Mouse (Mus musculus) heart, adult 9 months (tissue): ENCODE measurements around the gene Zp2.

Experiments used
- DNase-seq, 2 experiments: peaks; one replicate each; pipeline ENCODE4 v3.0.0; 2022; ENCODE audit warnings: low spot score in 2 of 2

Zp2 gene

DNA sequence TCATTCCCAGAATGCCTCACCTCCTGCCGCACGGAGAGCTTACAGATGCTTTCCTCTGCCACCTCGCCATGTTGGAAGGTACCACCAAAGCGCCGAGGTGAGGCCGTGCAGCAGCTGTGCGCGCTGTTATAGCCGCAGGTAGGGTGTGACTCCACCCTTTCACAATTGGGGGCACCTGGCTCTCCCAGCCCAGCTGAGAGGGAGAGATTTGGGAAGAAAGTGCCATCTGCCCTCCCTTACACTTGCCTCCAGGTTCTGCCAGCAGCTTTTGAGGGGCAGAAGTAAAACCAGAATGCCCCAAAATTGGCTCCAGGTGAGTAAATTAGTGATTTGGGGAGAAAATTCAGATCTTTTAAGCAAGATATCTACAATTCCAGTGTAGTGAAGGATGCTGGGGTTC, at the start of gene Zp2:
Zp2 (minus strand) TSS at position 101 of the 400 bp plus-strand sequence.
- no peak for DNase-seq

DNA sequence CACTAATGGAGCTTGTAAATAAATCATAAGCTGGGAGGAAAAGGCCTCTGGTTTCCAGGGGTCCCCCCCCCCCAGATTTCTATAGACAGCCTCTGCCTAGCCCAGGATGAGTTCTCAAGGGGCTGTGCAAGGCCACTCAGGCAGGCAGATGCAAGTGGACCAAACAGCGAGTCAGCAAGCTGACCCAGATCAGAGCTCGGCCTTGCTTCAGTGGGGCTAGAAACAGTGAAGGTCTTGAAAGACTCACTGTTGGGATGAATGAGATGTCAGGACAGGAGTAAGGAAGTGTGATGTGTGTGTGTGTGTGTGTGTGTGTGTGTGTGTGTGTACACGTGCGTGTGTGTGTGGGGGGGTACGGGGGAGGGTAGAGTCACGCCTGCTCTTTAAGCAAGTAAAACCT, 47.7 kb upstream of the Zp2 start:
- no peak for DNase-seq

DNA sequence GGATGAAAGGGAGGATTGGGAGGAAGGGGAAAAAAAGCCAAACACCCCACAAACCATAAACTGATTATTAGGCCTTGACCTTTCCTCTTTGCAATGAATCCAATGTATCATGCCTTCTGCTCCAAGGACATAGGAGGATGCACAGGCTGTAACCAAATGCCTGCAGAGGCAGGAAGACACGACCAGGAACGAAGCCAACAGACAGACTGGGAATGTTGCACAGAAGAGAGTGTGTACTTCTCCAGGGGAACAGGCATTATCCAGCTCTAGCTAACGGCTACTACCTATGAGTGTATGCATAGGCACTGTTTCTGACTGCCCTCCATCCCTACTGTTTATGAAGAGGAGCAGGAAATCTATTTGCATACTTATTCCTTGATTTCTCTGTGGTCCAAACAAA, 47.1 kb upstream of the Zp2 start:
- no peak for DNase-seq

GRCm38 (mm10) chr7:120190150-120190665, 45.1 kb upstream of the Zp2 start:
- DNase-seq, result no peak

GRCm38 (mm10) chr7:120189369-120190149, 44.5 kb upstream of the Zp2 start:
- no peak for DNase-seq

DNA sequence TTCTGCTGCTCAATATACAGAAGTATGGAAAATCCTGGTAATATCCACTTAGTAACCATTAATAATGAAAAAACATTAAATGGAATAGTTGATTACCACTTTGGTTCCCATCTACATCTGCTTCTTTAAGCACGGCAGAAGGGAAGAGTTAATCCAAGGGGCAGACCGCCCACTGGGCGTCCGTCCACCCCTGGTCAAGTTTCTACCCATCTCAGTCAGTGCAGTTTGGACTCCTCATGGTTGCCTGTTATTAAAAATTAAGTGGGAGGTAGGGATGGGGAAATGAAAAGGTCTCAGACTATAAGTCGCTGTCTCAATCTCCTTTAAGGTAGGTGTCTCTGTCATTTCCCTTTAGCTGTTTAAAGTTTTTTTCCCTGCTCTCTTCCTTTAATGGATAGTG, 43.9 kb upstream of the Zp2 start:
- no peak for DNase-seq

DNA sequence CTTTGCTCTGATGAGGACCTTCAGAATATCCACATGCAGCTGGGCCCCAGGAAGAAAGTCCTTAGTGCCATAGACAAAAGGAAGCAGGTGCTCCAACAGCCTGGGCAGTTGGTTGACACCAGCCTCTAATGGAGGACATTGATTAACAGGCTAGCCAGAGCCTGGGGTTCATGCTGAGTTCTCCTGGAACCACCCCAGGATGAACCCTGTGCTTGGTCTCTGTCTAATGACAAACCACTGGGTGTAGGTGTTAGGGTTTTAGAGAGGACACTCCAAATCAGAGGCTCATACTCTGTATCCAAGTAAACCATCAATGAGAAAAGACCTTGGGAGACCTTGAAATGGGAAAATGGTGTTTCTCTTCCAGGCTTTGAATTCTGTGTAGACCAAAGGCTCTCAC, 37.8 kb upstream of the Zp2 start:
- DNase-seq, result no peak

DNA sequence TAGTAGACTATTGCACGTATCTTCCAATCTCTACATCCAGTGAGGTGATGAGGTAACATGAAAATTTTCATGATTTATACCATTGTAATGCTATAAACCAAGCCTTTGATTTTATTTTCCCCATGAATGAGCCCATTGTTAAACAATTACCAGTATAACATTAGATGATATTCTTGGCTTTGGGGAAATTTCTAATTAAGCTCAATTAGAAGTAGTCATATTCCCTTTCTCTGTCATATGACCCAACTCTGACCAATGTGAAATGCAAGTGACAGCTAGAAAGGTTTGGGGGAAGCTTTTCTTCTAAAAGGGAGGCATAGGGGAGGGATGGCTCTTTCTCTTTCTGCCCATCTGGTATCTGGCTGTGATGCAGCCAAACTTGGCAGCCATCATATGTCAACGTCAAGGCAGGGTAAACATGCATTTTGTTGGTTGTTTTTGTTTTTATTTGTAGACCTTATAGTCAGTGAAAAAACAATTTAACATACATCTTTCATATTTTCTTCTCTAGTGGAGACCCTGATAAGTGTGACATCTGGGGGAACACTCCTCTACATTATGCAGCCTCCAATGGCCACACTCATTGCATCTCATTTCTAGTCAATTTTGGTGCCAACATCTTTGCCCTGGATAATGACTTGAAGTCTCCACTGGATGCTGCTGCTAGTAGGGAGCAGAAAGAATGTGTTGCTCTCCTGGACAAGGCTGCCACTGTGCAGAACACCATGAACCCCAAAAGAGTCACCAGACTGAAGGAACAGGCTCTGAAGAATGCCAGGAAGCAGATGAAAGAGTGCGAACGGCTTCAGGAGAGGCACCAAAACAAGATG, 36.5 kb upstream of the Zp2 start:
- DNase-seq, result no peak

- no peak for DNase-seq
These were observed 35.5 kb upstream of the Zp2 start for GRCm38 (mm10) chr7:120180547-120180946.

DNA sequence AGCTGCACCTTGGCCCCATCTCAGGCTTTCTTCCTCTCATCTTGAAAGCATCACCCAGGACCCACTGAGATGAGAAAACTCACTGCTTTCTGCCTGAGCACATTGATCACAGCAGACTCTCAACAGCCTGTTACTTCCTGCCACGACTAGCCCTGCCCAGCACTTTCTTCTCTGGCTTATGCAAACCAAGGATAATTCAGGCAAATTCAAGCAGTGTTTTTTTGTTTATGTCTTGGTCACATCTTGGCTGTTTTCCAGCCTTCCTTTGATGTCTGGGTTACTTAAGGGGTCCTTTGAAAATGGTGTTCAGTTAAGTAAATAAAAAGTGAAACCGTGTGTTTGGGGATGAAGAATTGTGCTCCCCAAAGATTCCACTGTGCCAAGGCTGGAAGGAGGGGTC, 33.8 kb upstream of the Zp2 start:
- DNase-seq, result no peak

GRCm38 (mm10) chr7:120177611-120178010, 32.5 kb upstream of the Zp2 start:
- no peak for DNase-seq

DNA sequence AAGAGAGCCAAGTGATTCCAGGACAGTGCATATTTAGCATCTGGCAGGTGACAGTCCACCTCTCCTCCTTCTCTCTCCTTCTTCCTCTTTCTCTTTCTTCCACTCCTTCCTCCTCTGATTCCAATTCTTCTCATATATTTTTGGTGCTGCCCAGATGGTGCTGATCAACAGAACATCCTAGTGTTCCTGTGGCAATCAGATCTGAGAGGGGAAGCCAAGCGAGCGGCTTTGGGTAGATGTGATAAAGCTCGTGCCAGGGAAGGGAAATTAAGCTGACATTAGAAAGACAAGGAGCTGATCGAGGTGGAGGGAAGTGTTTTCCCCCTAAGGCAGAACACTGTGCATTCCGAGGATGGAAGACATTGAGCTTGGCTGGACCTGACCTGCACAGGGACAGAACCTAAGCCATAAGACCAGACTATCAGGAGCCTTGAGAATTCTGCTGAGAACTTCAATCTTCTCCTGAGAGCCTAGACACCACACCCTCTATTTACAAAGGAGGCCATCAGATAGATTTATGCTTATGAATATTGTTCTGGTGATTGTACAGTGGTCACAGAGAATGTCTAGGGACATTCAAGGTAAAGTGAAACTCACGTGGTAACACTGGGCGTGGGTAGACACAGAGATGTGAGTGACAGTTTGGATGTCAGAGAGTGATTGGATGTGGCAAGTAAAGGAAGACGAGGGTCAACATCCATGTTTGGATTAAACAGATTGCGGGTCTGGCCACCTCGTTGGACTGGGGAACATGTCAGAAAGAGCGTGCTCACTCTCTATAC, 29.8 kb upstream of the Zp2 start:
- DNase-seq, result no peak

DNA sequence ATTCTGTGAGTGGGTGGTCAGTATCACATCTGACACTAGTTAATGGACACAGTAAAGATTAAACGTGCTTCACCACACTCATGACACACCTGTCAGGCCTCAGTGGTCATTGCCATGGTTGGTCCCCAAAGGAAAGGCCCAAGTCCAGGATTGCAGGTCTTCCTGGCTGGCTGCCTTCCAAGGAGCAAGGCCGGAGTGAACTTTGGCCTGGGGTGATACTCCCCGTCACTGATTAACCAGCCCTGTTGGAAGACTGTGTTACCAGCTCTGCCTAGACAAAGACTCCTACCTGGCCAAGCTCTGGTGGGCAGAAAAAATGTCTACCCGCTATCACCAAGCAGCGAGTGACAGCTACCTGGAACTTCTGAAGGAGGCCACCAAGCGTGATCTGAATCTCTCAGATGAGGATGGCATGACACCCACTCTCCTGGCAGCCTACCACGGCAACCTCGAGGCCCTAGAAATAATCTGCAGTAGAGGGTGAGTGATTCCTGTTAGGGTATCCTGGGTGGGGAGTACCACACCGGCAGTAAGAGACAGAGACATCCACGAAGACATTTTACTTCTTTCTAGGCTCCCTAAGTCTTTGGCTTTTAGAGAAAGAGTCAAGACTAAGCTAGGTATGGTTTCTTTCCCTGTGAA, 28.6 kb upstream of the Zp2 start, which contains the start of gene Anks4b:
Anks4b (plus strand) TSS at position 256 of the 642 bp plus-strand sequence.
- no peak for DNase-seq

GRCm38 (mm10) chr7:120172188-120172700, 27.2 kb upstream of the Zp2 start:
- DNase-seq, result no peak

DNA sequence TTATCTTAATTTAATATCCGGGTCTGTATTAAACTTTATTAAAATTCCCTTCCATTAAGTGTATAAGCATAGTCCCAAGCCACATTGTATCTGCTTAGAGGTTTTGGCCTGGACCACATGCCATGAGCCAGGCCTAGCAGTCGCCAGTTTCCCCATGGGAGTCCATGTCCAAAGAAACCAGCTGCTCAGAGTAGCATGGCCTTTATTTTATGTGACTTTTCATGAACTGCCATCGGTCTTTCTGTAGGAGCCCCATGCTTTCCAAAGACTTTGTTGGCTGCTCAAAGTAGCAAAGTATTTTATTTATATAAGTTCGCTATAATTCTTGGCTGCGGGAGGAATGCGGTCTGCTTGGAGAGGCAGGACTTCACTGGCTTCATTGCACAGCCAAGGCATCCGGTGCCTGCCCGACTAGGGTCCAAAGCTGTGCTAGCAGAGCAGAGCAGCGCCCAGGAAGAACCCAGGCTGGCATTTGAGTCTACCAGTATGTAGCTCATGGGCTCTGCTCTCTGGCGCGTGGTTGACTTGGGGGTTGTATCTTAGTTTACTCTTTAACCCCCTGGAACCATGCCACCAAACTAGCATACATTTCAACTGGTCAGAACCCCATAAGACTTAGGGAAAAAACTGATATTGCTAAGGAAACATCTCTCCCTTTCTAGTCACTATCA, 18.6 kb upstream of the Zp2 start:
- no peak for DNase-seq

DNA sequence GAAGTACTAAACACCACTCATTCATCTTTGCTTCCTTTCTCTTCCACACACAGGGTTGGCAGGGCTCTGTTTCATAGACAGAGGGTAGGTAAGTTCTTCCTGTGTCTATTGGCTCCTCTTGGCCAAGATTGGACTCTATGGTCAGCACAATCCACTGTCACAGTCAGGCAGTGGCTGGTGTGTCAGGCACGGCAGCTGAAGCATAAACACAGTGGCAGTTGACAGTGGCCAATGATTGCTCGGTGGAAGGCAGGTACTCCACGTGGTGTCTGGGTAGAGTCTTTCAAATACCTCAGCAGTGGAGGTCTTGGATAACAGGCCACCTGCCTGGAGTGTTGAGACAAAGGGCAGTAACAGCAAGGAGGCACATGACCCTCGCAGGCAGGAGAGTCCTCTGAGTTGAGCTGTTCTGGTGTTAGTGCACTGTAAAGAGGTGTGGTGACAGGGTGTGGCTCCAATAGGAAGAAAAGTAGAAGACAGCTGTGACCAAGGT, 13.1 kb upstream of the Zp2 start:
- no peak for DNase-seq

- no peak for DNase-seq
These were observed 12.5 kb upstream of the Zp2 start for GRCm38 (mm10) chr7:120157575-120158061.

DNA sequence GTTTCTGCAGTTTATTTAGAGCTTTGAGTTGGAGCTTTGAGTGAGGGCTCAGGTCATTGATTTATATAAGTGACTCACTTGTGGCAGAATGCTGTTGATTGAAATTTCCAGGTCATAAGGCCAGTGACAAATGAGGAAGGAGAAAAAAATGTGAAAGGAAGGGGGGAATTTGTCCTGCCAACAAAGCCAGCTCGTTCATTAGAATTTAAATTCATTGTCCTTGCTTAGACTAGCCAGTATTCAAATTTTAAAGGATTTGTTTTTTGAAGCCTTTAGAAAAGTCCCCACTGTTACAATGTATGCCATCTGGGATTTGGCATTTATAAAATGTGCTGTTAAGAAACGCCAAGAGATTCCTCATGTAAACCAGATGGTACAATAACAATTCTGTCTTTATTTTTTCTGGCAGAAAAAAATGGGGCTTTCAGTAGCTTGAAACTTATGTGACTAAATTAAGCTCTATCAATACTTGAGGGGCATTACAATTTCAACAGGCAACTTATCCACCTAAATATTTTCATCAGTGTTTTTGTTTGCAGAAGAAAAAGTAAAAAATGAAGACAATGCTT, 11.8 kb upstream of the Zp2 start:
- DNase-seq, result no peak

DNA sequence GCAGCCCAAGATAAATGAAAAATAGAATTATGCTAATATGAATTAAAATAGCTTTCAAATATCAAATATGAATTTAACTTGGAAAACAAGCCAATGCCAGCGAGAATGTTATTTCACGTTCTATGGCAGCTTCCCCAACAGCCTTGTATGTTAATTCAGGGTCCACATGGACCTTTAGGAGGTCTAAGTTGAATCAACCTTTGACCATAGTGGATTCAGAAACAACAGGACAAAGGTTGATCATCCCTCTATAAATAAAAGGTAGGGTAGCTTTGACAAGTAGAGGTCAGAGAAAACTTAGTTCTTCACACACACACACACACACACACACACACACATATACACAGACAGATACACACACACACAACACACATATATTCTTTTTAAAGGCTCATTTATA, 5.8 kb upstream of the Zp2 start:
- no peak for DNase-seq

- peak; percentile 22 to 39 for DNase-seq
These were observed 5.2 kb upstream of the Zp2 start for GRCm38 (mm10) chr7:120150257-120150656.
